Mouse (Mus musculus) heart, adult 8-10 months (tissue): ENCODE measurements around the gene Dapk3. TPM values are rescaled to one million over a fixed set of nuclear protein-coding genes. Genes with fewer than 3 reads are reported as not detected.
"Not testable (repeated sequence)": the region's sequence is repeated elsewhere in the genome, so short reads cannot be mapped to it uniquely, and the experiment has no call there.

ENCODE experiments used
- DNase-seq: peaks from one replicate; pipeline ENCODE4 v3.0.0; 2022; ENCODE audit warnings: low spot score
- total RNA-seq, 4 experiments: library from RNA; stranded (reverse); gene quantifications; 2 replicates each; pipeline ENCODE4 v1.2.4; 2022

Gene Dapk3
- total RNA-seq, 4 experiments from 2014 or later, result 26.3 to 35.5 (median 29.8) TPM

- no peak for DNase-seq
These were observed 3.9 kb upstream of the Dapk3 start for GRCm38 (mm10) chr10:81178927-81179326.

GRCm38 (mm10) chr10:81179451-81180342 is 3.1 kb upstream of the Dapk3 start:
- no peak for DNase-seq

- DNase-seq, result no peak
These were observed 1.9 kb upstream of the Dapk3 start for GRCm38 (mm10) chr10:81180946-81181345.

GRCm38 (mm10) chr10:81181860-81182259 is 945 bp upstream of the Dapk3 start:
- not testable (repeated sequence) for DNase-seq

GRCm38 (mm10) chr10:81183805-81184204 is 1.0 kb downstream of the Dapk3 start, which contains the start of gene 4930442H23Rik:
Gene 4930442H23Rik, minus strand, starts transcription at chr10:81183849.
- no peak for DNase-seq

- no peak for DNase-seq
These were observed 2.0 kb downstream of the Dapk3 start for GRCm38 (mm10) chr10:81184765-81185164.

- no peak for DNase-seq
These were observed 4.4 kb downstream of the Dapk3 start for GRCm38 (mm10) chr10:81187161-81187560.

GRCm38 (mm10) chr10:81189821-81190220 is 7.0 kb downstream of the Dapk3 start:
- no peak for DNase-seq

- DNase-seq, result no peak
These were observed 7.6 kb downstream of the Dapk3 start for GRCm38 (mm10) chr10:81190236-81190911.

- DNase-seq, result no peak
These were observed 8.1 kb downstream of the Dapk3 start for GRCm38 (mm10) chr10:81190912-81191321.

- no peak for DNase-seq
These were observed 8.7 kb downstream of the Dapk3 start for GRCm38 (mm10) chr10:81191342-81191982.

GRCm38 (mm10) chr10:81192270-81192967 is 9.6 kb downstream of the Dapk3 start:
- no peak for DNase-seq

GRCm38 (mm10) chr10:81192968-81193501 is 10.2 kb downstream of the Dapk3 start:
- DNase-seq, result no peak

GRCm38 (mm10) chr10:81193991-81194774 is 11.4 kb downstream of the Dapk3 start:
- DNase-seq, result no peak

GRCm38 (mm10) chr10:81195300-81195699 is 12.5 kb downstream of the Dapk3 start:
- DNase-seq, result no peak

- DNase-seq, result no peak
These were observed 13.8 kb downstream of the Dapk3 start for GRCm38 (mm10) chr10:81196470-81197065.

- DNase-seq, result no peak
These were observed 14.5 kb downstream of the Dapk3 start for GRCm38 (mm10) chr10:81197305-81197704.

GRCm38 (mm10) chr10:81198230-81198629 is 15.4 kb downstream of the Dapk3 start:
- no peak for DNase-seq

- no peak for DNase-seq
These were observed 16.2 kb downstream of the Dapk3 start for GRCm38 (mm10) chr10:81198990-81199389.

GRCm38 (mm10) chr10:81200141-81200540 is 17.3 kb downstream of the Dapk3 start:
- no peak for DNase-seq
